In the genomic region with DNA sequence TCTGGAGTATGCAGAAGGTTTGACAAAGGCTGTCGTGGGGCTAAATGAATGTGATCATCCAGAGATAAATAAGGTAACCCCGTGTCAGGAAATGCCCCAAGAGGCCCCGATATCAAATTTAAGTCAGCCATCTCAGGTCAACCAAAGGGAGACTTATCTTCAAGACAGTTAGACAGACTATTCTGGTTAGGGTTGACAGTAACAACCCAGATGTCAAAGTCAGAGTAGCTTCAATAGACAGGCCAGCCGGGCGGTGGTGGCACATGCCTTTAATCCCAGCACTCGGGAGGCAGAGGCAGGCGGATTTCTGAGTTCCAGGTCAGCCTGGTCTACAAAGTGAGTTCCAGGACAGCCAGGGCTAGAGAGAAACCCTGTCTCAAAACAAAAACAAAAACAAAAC, we compare ENCODE assay signal across 27 mouse cellular contexts. TPM values are rescaled to one million over a fixed set of nuclear protein-coding genes. Genes with fewer than 3 reads are reported as not detected.
"Had no signal": no experiment of that assay in that cellular context is flagged by ENCODE, and none has a peak within 500 bp of the region (broad histone marks: within the 10 kb centered on the region; RNA-seq: fewer than 3 reads in every experiment).

No protein-coding gene starts in this region.

RNA-seq across cellular contexts. Expression of gene Ctf1, which starts 18.8 kb away (rescaled TPM):
- polyA plus RNA-seq: inflammation-experienced regulatory T-cells, adult 6 months had no signal

RNA-seq across cellular contexts. Expression of gene Ctf2, which starts 38.2 kb away (rescaled TPM):
- total RNA-seq: heart, postnatal 10 days; heart, postnatal 14 days; heart, postnatal 25 days; heart, postnatal 36 days; heart, postnatal 4 days; hematopoietic stem cell, adult 5-6 weeks; hindbrain, postnatal 0 days; layer of hippocampus, adult 18-20 months; layer of hippocampus, adult 2 months; layer of hippocampus, adult 8-10 months; layer of hippocampus, postnatal 10 days; layer of hippocampus, postnatal 14 days; layer of hippocampus, postnatal 25 days; layer of hippocampus, postnatal 36 days; left cerebral cortex, adult 18-20 months had no signal
- polyA plus RNA-seq: heart, embryonic 11.5 days; heart, embryonic 12.5 days; heart, embryonic 13.5 days; heart, embryonic 14.5 days; heart, postnatal 0 days; hindbrain, embryonic 12.5 days; hindbrain, embryonic 13.5 days; hindbrain, postnatal 0 days; inflammation-experienced regulatory T-cells, adult 6 months; intestine, postnatal 0 days; kidney, adult 2 months; kidney, postnatal 0 days; large intestine, adult 2 months had no signal
